Mouse (Mus musculus): ENCODE data around the gene Ubac2. TPM values are rescaled to one million over a fixed set of nuclear protein-coding genes. Genes with fewer than 3 reads are reported as not detected.
"Not testable (repeated sequence)": the region's sequence is repeated elsewhere in the genome, so short reads cannot be mapped to it uniquely, and the experiment has no call there.

Ubac2 gene
- total RNA-seq (2021) = 10 to 100 TPM; 23.8 to 24.4 TPM

DNA sequence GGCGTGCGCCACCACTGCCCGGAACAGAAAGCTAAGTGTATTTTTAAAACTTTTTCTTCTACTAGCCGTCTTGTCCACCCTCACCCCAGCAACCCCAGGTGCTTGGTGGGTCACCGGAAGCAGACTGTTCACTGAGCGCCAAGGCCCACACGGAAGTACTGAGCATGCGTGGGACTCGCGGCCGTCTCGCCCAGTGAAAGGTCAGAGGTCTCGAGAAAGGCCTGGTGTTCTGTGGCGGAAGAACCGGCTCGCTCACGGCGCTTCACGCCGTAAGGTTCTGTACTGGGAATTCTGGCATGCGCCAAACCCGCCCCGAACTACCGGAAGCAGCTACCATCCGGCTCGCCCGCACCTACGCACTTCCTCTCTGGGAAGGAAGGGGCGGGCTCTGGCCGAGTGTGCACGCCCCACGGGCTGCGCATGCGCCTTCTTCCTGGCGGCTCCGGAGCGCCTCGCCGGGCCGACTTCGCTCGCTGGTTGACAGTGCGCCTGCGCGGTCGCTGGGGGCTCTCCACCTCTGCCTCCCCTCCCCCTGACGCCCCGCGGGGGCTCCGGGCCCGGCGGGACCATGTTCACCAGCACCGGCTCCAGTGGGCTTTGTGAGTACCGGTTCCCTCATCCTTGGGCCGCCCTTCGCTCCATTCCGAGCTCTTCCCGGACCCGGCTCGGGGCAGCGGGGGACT, at the start of gene Ubac2:
TSS of gene Ubac2 (plus strand) at position 445 of the 683 bp plus-strand sequence.
- intact Hi-C loops (cut with DNase I) = no loop called here

DNA sequence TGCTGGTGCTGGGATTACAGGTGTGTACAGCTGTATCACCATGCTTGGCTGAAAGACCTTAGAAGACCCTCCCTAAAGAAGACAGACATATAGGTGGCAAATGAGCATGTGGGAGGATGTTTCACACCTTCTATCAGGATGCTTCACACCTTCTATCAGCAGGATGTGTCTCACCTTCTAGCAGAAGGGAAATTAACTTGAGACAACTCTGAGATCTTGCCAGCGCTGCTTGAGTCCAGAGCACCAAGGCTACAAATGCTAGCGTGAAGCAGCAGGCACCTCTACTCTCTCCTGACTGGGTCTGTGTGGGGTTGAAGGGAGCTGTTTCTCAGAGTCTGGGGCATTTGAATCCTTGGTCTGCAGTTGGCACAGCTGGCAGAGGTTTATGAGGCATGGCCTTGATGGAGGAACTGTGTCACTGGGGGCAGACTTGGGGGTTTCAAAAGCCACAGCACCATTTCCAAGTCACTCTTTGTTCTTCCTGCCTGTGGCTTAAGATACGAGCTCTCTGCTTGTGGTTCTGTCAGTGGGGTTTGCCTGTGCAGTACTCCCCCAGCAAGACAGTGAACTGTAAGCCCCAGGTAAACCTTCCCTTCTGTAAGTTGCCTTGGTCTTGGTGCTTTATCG, 48.5 kb upstream of the Ubac2 start:
- intact Hi-C loops (cut with DNase I) = no loop called here
- DNase-seq = no peak

More for the DNA sequence above, at the start of gene Ubac2:
- peak; percentile 99 for DNase-seq

DNA sequence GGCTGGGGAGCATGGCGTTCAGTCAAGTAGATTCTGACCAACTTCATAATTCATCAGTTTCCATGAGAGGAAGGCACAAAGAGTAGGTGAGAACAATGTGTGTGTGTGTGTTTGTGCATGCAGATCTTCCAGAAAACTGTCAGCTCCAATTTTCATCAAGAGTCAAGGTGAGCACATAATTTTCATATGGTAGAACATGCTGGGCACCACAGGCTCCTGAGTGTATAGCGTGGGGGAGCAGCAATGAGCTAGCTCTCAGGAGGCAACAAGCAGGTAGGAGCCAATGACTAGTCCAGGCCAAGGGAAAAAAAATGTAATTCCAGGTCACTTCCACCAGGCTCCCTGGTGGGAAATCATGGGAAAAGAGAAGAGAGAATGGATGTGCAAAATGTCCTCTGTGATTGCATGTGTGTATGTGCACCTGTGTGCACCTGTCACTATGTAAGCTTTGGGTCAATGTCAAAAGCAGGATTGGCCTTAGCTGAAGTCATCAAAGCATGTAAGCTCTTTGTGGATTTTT, 45.4 kb upstream of the Ubac2 start:
- intact Hi-C loops (cut with DNase I) = no loop called here
- DNase-seq = no peak

DNA sequence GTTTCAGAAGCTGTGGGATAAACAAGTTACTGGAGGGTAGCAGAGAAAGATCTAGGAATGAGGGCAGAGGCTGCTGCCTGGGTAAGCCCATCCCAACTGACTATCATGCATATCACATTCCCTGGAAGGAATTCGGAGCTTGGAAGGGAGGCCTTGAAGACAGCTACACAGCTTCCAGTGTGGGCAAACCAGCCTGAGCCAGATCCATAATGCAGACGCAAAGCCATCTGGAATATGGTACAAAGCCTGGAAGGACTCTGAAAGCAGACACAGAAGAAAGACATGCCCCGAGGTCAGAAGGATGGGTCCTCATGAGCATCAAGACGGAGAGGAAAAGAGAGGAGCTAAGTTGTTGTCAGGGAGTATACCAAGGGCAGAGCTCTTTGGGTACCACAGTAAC, 40.3 kb upstream of the Ubac2 start:
- intact Hi-C loops (cut with DNase I) = no loop called here
- no peak for DNase-seq

DNA sequence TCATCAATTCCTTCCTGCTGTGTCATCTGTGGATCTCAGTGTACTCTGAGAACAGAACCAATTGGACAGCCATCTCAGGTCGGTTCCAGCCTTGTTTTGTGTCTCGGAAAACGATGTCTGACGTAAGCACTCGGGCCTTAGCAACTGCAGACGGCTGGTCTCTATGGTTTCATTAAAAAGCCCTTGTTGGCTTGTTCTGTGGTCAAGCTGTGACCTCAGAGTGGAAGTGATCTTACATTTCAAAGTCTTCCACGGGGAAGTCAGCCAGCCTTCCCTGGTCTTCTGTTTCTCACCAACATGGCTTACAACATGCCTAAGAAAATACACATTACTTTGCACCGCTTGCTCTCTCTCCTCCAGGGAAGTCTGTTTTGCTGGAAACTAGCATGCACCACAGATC, 38.2 kb upstream of the Ubac2 start:
- intact Hi-C loops (cut with DNase I) = no loop called here
- DNase-seq = no peak

DNA sequence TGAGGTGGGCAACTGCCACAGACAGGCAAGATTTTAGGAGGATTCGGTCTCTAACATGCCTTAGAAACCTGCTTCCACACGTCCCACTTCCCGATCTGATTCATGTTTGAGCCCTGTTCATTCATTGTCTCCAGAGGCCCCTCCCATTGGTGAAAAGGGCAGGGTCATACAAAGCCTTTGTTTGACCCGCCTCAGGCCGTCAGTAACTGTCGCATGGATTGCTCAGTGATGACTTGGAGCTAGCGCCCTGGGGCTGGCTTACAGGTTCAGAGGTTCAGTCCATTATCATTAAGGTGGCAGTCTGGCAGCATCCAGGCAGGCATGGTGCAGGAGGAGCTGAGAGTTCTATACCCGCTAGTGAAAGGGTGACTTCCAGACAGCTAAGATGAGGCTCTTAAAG, 33.9 kb upstream of the Ubac2 start:
- intact Hi-C loops (cut with DNase I) = no loop called here
- no peak for DNase-seq

DNA sequence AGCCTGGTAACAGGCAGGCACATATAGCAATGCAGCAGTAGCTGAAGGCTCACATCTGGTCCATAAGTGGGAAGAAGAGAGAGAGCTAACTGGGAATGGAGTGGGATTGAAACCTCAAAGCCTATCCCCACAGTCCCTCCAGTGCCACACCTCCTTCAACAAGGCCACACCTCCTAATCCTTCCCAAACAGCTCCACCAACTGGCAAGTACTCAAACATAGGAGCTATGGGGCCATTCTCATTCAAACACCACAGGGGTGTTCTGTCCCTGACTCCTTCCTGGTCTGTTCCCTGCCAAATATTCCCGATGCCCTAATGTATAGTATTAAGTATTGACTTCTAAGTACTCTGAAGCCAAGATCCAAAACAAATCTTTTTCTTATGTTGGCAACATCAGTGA, 27.2 kb upstream of the Ubac2 start:
- intact Hi-C loops (cut with DNase I) = no loop called here
- DNase-seq = no peak

DNA sequence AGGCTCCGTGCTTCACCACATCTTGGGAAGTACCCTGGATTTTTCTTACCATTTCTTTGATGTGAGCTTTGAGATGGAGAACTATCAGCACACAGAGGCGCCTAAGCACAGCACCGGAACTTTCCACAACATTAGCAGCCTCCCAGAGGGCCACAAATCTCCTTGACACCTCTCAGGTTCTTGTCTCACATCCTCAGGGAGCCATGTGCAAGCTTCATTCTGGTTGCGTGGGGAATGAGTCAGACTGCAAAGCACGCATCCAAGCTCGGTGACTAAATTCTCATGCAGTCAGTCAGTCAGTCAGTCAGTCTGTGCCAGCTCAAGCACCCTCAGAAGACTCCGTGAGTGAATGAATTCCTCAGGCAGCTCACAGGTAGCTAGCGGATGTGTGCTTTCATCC, 25.9 kb upstream of the Ubac2 start:
- intact Hi-C loops (cut with DNase I) = no loop called here
- no peak for DNase-seq

DNA sequence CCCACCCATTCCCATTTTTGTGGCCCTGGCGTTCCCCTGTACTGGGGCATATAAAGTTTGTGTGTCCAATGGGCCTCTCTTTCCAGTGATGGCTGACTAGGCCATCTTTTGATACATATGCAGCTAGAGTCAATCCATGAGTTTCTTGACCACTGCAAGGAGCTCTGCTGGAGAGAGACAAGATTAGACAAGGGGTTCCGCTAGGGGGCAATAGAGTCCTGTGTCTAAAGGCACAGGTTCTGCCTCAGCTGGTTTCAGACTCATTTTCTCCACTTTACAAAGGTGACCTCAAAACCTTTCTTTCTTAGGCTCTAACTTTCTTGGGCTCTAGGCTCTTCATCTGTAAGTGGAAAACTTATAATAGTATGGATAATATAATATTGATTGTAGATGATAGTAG, 13.3 kb upstream of the Ubac2 start:
- intact Hi-C loops (cut with DNase I) = loop anchor here (1.0 kb wide), 2 partner anchors 54 to 195 kb away; no protein-coding TSS in a partner anchor
- DNase-seq = peak; percentile 76 to 88

DNA sequence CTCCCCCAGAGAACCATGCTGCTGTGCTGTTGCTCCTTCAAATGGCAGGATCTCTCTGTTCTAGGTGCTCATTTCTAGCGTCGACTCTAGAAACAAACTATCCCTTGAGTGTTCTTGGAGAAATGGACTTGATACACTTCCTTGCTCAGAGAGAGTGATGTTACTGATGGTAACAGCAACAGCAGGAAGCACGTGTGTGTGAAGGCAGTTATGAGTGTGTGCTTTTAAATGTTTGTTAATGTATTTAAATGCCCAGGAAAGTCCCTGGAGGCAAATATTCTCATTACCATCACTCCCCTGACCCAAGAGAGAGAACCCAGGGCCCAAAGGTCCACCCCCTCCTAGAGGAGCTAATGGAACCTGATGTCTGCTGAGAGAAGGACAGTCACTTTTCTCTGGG, 11.8 kb upstream of the Ubac2 start:
- intact Hi-C loops (cut with DNase I) = no loop called here
- no peak for DNase-seq

DNA sequence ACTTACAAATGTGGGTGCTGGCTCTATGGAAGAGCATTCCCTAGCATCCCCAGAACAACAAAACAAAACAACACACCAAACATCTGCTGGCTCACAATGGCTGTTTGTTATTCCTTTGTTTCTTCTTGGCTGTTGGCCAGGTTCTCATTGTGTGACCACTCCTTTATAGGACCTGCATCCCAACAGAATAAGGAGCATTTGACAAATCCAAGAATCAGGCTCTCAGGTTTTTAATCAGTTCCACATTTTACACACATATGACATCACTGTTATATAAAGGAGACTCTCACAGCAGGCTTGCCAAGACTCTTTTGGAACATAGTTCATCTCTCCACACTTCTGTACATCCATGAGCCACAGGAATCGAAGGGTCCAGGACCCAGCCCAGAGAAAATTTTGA, 9.3 kb upstream of the Ubac2 start:
- intact Hi-C loops (cut with DNase I) = no loop called here
- peak in 1 of 2 experiments; percentile 22 for DNase-seq

DNA sequence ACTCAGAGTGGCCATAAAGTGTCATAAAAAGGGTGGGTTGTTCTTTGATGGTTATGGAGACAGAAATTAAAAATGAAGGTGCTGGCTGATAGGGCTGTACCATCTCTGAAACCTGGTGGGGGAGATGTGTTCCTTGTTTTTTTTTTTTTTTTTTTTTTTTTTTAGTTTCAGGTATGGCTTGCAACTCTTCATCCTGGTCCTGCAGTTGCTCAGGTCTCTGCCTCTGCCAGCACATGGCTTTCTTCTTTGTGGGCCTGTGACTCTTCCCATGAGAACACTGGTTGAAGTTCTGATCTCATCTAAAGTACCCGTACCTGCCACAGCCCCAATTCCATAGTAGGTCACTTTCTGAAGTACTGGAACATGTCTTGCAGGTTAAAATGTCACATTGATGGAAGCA, 5.7 kb upstream of the Ubac2 start:
- intact Hi-C loops (cut with DNase I) = no loop called here
- DNase-seq = no peak

DNA sequence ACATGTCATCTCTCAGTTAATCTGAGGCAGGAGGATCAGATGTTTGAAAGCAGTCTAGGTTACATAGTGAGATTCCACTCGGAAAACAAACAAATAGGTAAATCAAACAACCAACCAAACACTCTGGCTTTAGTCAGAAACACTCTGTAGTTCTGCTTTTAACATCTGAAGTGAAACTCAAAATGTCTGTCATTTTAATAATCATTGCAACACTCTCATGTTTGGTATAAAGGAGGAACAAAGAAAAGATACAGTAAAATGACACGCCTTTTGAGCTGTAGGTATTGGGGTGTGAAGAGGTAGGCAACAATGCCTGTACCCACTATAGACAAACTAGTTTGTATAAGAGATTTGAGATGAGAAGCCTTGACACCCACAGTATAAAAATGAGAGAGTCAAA, 5.2 kb upstream of the Ubac2 start:
- DNase-seq = no peak
- intact Hi-C loops (cut with DNase I) = no loop called here

DNA sequence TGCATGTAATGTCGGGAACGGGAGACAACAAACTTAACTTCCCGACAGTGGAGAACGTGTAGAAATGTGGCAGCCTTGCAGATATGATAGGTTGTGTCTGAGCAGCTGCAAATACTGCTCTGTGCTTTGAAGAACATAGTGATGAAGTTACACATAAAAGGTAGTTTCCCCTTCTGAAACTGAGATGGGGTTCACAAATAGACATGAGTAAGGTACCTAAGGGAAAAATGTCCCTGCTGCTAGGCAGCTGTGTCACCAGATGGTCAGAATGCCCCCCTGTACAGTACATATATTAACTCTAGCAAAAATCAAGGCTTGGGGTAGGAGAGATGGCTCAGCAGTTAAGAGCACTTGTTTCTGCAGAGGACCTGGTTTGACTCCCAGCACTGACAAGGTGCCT, 4.8 kb upstream of the Ubac2 start:
- intact Hi-C loops (cut with DNase I) = no loop called here
- no peak for DNase-seq

DNA sequence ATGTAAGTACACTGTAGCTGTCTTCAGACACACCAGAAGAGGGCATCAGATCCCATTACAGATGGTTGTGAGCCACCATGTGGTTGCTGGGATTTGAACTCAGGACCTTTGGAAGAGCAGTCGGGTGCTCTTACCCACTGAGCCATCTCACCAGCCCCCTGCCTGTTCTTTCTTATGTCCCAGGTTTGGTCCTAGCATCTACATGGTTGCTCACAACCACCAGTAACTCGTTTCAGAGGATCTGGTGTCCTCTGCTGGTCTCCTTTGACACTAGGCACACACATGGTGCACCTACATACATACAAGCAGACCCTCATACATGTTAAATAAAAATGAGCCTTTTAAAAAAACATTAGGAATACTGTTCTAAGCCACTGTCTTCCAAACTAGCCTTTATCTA, 2.2 kb upstream of the Ubac2 start:
- DNase-seq; intact Hi-C loops (cut with DNase I): not testable (repeated sequence)

DNA sequence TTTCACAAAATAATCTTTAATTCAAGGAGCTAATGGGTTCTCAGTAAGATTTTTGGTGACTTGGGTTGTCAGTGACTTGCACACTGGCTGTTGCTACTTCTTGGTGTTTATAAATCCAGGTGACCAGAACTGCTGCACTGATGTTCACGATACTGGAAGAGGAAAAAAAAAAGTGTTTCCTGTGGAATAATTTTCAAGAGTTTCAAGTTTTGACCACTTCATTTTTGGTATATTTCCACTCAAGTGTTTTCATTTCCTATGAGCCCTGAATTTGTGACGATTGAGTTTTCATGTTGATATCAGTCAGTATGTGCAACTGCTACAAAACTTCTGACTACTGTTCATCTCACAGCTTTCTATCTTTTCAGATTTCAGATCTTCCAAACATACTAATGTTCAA, 1.6 kb upstream of the Ubac2 start:
- no peak for DNase-seq
- intact Hi-C loops (cut with DNase I) = no loop called here

DNA sequence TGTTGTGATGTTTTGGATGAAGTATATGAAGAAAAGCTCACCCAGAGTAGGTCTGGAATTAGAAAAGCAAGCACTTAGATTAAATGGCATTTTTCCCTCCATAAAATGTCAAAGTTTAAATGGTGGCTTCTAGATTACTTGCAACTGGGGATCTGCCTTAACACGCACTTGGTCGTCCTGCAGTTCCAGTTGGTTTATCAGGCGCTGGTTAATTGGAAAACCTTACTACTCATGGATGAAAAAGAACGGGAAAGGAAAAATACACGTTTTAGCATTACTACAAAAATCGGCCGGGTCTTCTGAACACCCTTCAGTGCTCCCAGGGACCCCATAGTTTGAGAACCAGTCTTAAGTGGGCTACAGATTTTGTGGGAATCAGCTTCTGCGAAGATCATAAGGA, 780 bp upstream of the Ubac2 start:
- intact Hi-C loops (cut with DNase I) = no loop called here
- DNase-seq = no peak

DNA sequence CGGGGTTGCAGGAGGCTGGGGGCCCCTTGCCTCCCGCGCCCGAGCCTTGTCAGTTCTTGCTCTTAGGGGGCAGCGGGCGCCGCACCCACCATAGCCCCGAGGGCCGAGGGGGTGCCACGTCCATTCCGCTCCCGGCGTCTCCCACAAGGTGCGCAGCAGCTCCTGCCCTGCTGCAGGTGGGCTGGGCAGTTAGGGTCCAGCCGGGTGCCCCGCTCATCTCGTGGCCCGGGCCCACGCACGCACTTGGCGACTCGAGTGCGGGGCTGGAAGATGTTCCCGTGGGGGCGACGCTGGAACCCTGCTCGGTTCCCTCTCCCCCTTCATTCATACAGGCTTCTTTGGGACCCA, 413 bp downstream of the Ubac2 start:
- DNase-seq = no peak
- intact Hi-C loops (cut with DNase I) = no loop called here

DNA sequence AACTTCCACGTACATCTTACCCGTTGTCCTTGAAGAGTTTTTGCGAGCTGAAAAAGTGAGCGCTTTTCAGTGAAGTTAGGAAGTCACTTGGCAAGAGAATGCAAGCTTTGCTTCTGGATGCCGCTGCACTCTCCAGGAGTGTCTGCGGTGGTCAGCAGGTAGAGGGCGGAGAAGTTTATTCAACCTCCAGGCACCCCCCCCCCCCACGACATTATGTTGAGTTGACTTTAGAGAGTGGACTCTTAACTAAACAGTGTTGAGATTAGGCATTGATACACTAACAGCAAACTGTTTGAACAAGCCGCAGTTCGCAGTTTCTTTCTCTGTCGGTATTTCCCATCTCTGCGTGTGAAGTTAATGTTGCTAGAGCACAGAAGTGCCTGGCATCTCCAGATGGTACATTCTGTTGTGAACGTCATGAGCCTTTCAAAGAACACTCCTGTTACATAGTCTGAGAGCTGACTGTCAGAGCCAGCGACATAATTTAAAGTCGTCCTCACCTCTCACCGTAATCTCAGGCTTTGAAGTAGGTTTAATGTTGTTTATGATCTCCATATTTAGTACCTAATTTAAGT, 933 bp downstream of the Ubac2 start:
- peak; percentile 20 to 22 for DNase-seq
- intact Hi-C loops (cut with DNase I) = no loop called here

DNA sequence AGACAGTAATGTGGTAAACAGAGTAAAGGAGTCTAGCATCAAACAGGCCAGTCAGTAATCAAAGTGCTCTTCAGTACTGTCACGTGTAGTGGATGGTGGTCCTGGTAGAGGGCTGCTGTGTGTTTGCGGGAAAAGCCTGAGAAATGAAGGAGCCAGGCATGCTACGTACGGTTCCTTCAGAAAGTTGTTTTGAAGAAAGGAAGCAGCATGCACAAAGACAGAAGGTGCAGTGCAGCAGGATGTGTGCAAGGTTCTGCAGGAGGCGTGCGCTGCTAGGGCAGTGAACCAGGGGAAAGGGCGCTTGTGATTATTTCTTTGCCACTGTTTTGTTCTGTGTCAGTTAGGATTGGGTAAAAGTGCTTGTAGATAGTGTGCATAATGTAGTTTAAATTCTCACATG, 2.8 kb downstream of the Ubac2 start:
- no peak for DNase-seq
- intact Hi-C loops (cut with DNase I) = no loop called here

DNA sequence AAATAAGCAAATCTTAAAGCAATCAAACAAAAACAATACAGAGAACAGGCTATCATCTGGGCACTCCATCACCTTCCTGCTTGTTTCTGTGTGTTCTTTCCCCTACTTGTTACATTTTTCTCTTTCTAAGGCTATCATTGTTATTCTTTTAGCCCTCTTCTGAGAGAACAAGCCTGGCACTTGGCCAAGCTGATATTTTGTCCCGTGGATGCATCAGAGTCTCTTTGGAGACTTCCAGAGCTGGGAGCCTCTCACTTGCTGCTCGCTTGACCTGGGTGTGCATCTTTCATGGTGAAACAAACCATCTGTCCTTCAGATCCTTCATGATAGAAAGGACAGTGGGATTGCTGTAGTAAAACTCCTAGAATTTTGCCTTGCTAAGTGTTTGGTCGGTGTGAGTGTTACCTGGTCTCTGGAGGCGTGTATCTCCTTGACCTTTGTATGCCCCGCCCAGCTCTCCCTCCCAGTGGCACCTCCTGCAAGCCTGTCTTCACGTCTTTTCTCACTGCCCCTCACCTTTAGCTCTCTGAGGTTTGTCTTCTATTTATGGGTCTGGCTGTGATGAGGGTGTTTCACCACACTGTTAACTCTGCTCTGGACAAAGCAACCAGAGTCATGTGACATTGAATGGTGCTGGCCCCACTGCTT, 5.9 kb downstream of the Ubac2 start:
- intact Hi-C loops (cut with DNase I) = no loop called here

DNA sequence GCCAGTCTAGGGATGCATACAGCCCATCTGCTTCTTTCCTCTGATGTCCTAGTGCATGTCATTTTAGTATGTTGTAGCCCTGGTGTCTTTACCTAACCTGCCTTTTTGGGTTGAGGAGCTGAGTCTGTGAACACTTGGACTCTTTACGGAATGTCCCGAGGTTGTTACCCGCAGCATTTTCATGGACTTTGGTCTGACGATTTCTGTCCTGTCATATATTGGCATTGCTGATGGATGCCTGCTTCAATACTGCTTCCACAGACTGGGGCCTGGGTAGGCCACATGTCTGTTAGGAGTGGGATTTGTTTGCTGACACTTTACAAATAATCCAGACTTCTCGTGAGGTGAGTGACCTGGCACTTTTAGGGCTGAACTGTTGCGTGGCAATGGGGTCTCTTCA, 15.3 kb downstream of the Ubac2 start:
- intact Hi-C loops (cut with DNase I) = no loop called here
- DNase-seq = no peak

More for the DNA sequence above, 5.9 kb downstream of the Ubac2 start:
- no peak for DNase-seq
